Mouse (Mus musculus) T-helper 17 cell (primary cell): ENCODE data around the gene Clec4a1.

ENCODE experiments used
- in situ Hi-C, 2 experiments: fragments of 300-600 bp; cut with MboI, MseI; formaldehyde crosslinking; loops; 1 replicate in 1 of 2; 2 replicates in 1 of 2; pipeline ENCODE4 v1.15.1; 2025; ENCODE audit warnings: high pct_unique_total_duplicates in 2 of 2

Clec4a1 gene

GRCm38 (mm10) chr6:122921451-122921850 lies at the start of gene Clec4a1:
Gene Clec4a1, plus strand, starts transcription at chr6:122921848.
- in situ Hi-C loops, result loop anchor here in 1 of 2 experiments (25.0 kb wide), 1 partner anchor 1441 kb away; no protein-coding TSS in a partner anchor

GRCm38 (mm10) chr6:122872800-122873199 lies 48.8 kb upstream of the Clec4a1 start:
- in situ Hi-C loops, result loop anchor here in 1 of 2 experiments (10.0 kb wide), 1 partner anchor 558 kb away; no protein-coding TSS in a partner anchor

- in situ Hi-C loops, result loop anchor here in 1 of 2 experiments (10.0 kb wide), 1 partner anchor 559 kb away; no protein-coding TSS in a partner anchor
Measured at GRCm38 (mm10) chr6:122873871-122874719, 47.6 kb upstream of the Clec4a1 start, which contains the start of gene Necap1. Gene Necap1, plus strand, starts transcription at chr6:122874474.

- in situ Hi-C loops, result loop anchor here (5.0 to 25.0 kb wide), 5 partner anchors 53 to 1512 kb away; partner anchors contain the start of gene M6pr (in 1 of the 2)
Measured at GRCm38 (mm10) chr6:122874720-122875389, 46.8 kb upstream of the Clec4a1 start.

- in situ Hi-C loops, result loop anchor here (5.0 to 25.0 kb wide), 5 partner anchors 57 to 1508 kb away; partner anchors contain the start of gene M6pr (in 1 of the 2)
Measured at GRCm38 (mm10) chr6:122879141-122879735, 42.4 kb upstream of the Clec4a1 start.

- in situ Hi-C loops, result loop anchor here (5.0 to 25.0 kb wide), 5 partner anchors 58 to 1507 kb away; partner anchors contain the start of gene M6pr (in 1 of the 2)
Measured at GRCm38 (mm10) chr6:122879781-122880505, 41.7 kb upstream of the Clec4a1 start.

GRCm38 (mm10) chr6:122881287-122881686 lies 40.4 kb upstream of the Clec4a1 start:
- in situ Hi-C loops, result loop anchor here in 1 of 2 experiments (25.0 kb wide), 2 partner anchors 1381 to 1506 kb away; no protein-coding TSS in a partner anchor

- in situ Hi-C loops, result loop anchor here in 1 of 2 experiments (25.0 kb wide), 2 partner anchors 1379 to 1504 kb away; no protein-coding TSS in a partner anchor
Measured at GRCm38 (mm10) chr6:122883603-122884002, 38.0 kb upstream of the Clec4a1 start.

GRCm38 (mm10) chr6:122889599-122889998 lies 32.0 kb upstream of the Clec4a1 start:
- in situ Hi-C loops, result loop anchor here in 1 of 2 experiments (25.0 kb wide), 2 partner anchors 1373 to 1498 kb away; no protein-coding TSS in a partner anchor

GRCm38 (mm10) chr6:122892442-122893049 lies 29.1 kb upstream of the Clec4a1 start:
- in situ Hi-C loops, result loop anchor here (5.0 to 25.0 kb wide), 4 partner anchors 642 to 1495 kb away; partner anchors contain the start of gene Vmn2r21 (in 1 of the 2)

- in situ Hi-C loops, result loop anchor here in 1 of 2 experiments (25.0 kb wide), 1 partner anchor 1442 kb away; no protein-coding TSS in a partner anchor
Measured at GRCm38 (mm10) chr6:122919922-122920321, 1.7 kb upstream of the Clec4a1 start.

GRCm38 (mm10) chr6:122934845-122935244 lies 13.2 kb downstream of the Clec4a1 start:
- in situ Hi-C loops, result loop anchor here in 1 of 2 experiments (25.0 kb wide), 1 partner anchor 698 kb away; no protein-coding TSS in a partner anchor

GRCm38 (mm10) chr6:122939618-122940017 lies 18.0 kb downstream of the Clec4a1 start:
- in situ Hi-C loops, result loop anchor here in 1 of 2 experiments (25.0 kb wide), 1 partner anchor 702 kb away; no protein-coding TSS in a partner anchor

- in situ Hi-C loops, result loop anchor here in 1 of 2 experiments (25.0 kb wide), 1 partner anchor 709 kb away; no protein-coding TSS in a partner anchor
Measured at GRCm38 (mm10) chr6:122946760-122947159, 25.1 kb downstream of the Clec4a1 start.

- in situ Hi-C loops, result no loop called here
Measured at GRCm38 (mm10) chr6:122952401-122952800, 30.8 kb downstream of the Clec4a1 start, which contains the start of gene Clec4a3. Gene Clec4a3, plus strand, starts transcription at chr6:122952515.

GRCm38 (mm10) chr6:122964562-122964961 lies 42.9 kb downstream of the Clec4a1 start:
- in situ Hi-C loops, result no loop called here

GRCm38 (mm10) chr6:122969048-122969447 lies 47.4 kb downstream of the Clec4a1 start:
- in situ Hi-C loops, result no loop called here
